Mouse (Mus musculus) CD4-positive, CD25-positive, alpha-beta regulatory T cell, adult 4 months (primary cell): ENCODE results near the gene Hilpda. TPM values are rescaled to one million over a fixed set of nuclear protein-coding genes. Genes with fewer than 3 reads are reported as not detected.

ENCODE experiments used
- ATAC-seq: one replicate; pipeline ENCODE4 v1.8.0; 2017
- polyA plus RNA-seq, 2 experiments: library from polyadenylated mRNA; unstranded; fragments of 100-300 nt; shearing (Covaris generic); gene quantifications; one replicate each; pipeline ENCODE4 v1.2.1; 2017

Hilpda gene
- 10 to 100 TPM; 32.4 to 37.1 TPM for polyA plus RNA-seq

DNA sequence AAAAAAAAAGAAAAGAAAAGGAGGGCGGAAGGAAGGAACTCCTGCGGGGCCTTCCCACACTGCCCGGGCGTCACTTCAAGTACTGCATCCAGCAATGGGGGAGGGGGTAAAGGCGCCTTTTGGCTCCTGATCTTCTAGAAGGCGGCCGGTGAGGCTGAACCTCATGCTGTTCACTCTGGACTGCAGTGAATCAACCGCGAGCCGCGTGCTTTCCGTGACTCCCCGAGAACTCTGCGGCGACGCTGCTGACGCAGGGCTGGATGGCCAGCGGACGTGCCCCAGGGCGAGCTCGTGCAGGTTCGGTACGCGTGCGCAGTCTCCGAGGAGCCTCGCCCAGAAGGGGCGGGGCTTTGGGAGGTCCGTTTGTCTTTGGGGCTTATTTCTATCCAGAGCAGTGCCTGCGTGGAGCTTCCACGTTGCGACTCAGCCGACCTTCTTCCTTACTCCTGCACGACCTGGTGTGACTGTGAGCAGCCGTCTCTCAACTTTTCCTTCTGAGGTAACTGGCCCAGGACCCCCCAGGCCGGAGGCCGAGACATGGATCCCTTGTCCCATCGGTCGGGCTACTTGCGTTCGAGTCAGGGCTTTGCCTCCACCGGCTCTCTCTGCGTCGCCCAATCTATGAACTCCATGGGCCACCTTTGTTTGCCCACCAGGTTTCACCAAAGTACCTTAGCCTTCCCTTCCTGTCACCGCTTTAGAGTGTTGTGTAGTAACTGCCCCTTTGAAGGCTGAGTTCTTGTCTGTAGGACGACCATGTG, at the start of gene Hilpda:
Hilpda (plus strand) TSS at position 177 of the 761 bp plus-strand sequence.
- peak; percentile 89 for ATAC-seq

DNA sequence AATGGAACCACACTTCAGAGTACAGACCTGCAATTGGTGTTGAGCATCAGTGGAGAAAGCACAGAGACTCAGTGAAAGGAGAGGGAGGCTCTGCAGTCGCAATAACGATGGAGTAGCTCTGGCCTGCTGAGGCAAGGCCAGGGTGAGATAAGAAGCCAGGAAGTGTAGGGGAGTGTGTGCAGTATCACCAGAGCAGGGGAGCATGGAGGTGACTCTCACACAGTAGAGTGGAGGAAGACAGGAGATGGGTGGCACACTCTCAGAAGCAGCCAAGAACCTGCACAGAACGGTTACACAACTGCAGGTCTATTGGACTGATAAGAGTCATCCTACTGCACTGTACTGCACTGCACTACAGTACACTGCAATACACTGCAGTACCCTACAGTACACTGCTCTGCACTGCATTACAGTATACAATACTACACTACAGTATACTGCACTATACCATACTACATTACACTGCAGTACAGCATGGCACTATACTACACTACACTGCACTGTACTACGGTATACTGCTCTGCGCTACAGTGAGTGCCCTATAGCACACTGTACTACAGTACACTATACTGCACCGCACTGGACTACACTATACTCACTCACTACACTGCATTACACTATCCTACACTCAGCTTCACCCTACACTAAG, 42.9 kb upstream of the Hilpda start:
- no peak for ATAC-seq

DNA sequence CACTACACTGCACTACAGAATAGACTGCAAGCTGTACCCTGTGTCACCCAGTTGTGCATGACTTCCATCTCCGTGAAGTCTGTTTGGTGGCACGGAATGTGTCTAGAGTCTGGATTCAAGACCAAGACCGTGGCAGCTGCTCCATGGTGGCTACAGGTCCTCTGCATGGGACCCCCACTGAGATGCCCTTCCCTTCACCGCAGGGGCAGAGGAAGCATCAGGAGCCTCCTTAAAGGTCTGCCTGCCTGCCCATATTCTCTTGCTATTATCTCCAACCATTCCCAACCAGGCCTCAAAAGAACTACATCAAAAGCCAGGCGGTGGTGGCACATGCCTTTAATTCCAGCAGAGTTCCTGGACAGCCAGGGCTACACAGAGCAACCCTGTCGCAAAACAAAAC, 41.9 kb upstream of the Hilpda start:
- no peak for ATAC-seq

DNA sequence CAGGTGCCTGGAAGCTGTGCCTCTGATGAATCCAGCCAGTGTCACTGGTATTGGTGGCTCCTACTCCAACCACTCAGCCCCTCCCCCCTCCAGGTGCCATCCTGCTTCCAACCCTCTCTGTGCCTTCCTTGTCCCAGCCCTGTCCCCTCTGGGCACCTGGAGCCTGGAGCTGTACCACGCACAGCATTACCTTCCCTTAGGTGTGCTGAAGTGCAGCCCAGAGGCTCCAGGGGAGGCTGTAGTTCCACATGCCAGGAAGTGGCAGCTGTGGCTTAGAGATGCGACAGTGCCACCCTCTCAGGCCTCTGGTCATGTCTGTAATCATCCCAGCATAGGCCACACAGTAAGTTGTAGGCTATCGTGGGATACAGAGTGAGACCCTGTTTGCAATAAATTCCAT, 40.5 kb upstream of the Hilpda start:
- peak; percentile 48 for ATAC-seq

DNA sequence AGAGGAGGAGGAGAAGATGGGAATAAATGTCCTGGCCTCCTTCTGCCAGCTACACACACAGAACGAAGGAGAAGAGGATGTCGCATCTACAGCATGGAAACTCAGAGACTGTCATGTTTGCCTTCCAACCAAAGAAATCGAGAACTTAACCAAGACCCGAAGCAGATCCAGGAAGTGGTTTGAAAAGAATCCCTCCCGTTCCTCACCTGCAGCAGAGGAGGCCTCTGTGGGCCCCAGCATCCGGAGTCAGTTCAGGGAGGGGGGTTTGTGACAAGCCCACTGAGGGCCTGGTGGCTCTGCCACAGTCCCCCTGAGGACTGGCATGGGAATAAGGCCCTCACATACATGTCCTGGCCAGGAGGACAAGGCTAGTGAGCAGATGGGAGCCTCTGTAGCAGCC, 40.0 kb upstream of the Hilpda start:
- peak; percentile 91 for ATAC-seq

DNA sequence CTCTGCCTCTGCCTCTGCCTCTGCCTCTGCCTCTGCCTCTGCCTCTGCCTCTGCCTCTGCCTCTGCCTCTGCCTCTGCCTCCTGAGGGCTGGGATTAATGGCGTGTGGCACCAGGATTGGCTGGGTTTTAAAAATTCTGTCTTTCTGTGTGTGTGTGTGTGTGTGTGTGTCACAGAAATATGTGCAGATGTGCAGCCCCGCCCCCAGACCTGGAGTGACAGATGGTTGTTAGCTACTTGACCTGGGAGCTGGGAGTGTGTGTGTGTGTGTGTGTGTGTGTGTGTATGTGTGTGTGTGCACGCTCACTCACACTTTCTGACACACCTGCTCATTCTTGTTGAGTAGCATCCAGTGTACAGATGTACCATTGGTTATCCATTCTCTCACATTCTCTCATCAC, 38.6 kb upstream of the Hilpda start:
- no peak for ATAC-seq

DNA sequence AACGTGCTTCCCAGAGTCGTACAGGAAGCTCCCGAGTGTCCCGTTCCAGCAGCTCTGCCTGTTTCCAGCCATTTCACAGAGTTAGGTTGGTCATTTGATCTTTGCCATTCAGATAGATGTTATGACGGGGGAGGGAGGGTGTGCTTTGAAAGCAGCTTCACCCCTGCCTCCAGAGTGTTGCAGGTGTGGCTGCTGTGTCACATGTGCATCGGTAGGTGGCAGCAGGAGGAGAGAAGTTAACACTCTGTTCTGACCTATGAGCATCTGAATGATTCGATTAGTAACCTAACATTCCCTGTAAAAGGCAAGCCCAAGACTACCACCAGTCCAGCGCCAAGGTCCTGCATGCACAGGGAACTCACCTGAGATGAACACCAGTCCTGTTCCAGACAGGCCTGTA, 38.0 kb upstream of the Hilpda start:
- peak; percentile 53 for ATAC-seq

DNA sequence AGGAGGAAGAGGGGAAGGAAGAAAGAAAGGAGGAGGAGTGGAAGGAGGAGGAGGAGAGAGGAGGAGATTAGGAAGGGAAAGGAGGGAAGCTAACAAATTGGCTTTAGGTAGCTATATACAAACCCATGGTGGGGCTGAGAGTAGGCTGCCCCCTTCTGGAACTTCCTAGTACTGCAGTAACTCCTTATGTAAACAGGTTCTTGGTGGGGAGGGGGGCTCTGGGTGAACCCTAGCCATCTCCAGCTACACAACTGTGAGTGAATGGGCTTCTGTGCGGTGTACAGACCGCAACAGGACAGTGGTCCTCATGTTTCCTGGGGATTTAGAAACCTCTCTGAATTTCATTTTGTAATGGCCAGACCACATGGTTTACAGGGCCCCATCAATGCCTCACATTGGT, 31.5 kb upstream of the Hilpda start:
- peak; percentile 75 for ATAC-seq

DNA sequence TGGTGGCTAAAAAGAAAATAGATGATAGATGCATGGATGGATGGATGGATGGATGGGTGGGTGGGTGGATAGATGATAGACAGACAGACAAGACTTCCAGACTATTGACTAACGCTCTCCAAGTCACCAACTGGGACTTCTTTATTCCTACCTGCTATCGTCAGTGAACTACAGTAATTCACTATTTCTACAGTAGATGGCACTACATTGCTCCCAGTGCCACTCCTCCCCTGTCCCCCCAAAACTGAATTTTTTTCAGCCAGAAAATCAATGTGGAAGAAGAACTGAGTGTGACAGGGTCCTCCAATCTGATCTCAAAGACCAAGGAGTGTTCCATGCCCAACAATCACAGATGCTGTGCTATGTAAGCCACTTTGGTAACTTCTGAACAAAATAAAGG, 30.6 kb upstream of the Hilpda start:
- ATAC-seq = peak; percentile 54

DNA sequence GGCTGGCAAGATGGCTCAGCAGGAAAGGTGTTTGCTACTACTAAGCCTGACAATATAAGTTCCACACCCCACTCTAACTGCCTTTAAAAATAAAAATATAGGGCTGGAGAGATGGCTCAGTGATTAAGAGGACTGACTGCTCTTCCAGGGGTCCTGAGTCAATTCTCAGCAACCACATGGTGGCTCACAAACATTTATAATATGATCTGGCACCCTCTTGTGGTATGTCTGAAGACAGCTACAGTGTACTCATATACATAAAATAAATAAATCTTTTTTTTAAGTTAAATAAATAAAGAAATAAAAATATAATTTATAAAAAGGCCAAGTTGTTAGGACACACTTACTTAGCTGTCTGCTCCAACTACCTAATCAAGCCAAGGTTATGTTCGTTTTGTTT, 30.0 kb upstream of the Hilpda start:
- ATAC-seq = no peak

DNA sequence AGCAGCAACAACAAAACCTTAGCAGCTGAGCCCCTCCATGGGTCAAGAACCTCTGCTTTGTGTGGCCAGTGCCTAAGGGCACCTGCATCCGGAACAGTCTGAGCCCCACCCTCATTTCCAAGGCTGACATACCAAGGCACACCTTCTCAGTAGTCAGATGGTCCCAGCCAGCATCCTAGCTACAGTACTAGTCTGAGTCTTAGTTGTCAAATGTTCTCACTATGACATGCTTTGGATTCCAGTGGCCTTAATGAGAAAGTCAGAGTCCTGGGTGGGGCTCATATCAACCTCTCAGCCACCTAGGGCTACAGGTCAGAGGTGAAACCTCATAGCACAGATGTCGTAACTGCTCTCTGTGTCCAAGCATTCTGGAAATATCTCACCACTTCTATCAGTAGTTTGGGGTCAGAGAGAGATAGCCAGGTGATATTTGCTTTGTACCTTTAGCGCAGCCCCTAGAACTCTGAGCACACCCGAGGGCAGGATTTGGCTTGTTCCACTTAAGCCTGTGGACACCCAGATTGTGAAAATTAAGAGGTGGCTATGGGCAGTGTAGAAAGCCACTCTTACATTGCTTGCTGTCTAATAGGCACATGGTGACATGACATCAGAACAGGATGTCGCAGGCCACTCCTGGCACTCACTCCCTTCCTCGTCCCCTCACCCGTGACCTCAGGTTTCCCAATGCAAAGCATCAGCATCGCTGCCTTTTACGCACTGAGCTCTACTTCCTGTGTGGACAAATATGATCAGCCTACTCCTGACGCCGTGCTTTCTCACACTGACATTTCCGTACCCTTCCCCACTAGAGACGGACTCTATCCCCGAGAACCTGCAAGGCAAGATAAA, 26.8 kb upstream of the Hilpda start:
- ATAC-seq = peak; percentile 51

DNA sequence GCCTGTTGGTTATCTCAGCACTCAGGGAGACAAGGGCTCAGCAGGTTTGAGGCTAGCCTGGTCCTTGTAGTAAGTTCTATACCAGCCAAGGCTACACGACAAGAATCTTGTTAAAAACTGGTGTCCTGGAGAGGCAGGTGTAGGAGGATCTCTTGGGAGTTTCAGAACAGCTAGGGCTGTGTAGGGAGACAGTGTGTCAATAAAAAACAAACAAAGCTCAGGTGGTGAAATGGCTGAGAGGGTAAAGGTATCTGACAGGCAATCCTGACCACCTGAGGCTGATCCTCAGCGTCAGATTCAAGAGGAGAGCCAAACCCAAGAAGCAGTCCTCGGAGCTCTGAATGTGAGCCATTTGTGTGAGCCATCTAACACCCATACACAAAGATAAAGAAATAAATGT, 26.1 kb upstream of the Hilpda start:
- ATAC-seq = no peak

DNA sequence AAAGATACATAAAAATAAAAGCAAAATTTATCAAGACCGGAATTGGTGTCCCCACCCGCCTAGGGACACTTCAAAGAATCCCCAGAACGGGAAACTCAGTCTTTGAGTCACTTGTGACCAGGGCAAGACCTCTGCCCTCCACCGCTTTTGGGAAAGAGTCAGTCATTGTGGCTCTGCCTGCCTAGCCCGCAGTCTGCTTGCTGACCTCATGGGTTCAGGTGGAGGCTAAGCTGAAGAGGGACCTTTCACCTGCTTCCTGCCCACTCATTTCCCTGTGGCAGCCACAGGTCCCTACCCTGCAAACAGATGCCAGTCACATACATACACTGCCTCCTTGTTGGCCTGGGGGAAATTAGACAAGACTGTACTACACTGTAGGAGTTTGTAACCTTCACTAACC, 25.7 kb upstream of the Hilpda start:
- peak; percentile 62 for ATAC-seq

DNA sequence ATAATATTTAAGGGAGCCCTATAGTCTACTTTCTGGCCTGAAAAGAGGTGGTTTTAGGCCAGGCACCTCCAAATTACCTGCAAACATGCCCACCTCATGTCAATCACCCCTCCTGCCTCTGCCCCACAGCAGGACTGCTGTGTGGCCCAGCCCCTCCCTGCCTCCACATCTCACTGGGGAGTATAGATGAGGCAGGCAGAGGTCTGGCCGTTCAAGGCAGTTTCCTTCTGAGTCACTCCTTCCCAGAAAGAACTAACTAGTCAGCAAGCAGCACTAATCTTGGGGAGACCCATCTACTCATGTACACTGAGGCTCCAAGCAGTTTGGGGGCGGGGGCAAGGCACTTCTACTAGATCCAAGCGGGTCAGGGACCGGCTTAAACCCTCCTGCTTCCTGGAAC, 25.2 kb upstream of the Hilpda start:
- ATAC-seq = no peak

DNA sequence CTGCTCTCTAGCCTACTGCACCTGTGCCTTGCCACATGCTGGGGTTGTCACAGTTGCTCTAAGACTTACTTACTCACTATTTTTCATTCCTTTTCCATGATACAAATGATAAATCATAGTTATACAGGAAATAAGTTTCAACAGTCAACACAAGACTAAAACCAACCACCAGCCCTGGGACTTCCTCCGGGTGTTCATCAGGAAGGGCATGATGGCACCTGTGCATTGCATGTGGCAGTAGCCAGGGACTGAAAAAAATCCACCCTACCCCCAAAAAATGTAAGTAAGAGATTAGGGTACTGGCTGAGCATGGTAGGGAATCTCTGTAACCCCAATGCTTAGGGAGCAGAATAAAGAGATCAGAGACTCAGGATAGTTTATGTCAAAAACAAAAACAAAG, 12.9 kb upstream of the Hilpda start:
- ATAC-seq = no peak

DNA sequence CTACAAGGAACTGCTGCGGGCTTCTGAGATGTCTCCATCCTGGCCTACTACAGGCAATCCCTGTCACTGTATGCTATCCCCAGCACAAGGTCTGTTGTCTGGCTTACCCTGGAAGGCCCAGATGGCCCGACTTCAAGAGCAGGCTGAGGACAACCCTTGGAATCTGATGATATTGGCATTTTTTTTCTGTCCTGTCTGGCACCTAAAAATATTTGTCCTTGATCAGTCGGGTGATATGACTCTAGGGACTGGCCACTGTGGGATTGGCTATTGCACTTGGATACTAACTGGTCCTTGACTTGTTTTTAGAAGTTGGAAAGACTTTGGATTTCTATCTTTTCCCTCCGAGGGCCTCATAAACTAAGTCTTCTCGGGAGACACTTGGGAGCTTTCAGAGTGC, 10.5 kb upstream of the Hilpda start:
- ATAC-seq = no peak

DNA sequence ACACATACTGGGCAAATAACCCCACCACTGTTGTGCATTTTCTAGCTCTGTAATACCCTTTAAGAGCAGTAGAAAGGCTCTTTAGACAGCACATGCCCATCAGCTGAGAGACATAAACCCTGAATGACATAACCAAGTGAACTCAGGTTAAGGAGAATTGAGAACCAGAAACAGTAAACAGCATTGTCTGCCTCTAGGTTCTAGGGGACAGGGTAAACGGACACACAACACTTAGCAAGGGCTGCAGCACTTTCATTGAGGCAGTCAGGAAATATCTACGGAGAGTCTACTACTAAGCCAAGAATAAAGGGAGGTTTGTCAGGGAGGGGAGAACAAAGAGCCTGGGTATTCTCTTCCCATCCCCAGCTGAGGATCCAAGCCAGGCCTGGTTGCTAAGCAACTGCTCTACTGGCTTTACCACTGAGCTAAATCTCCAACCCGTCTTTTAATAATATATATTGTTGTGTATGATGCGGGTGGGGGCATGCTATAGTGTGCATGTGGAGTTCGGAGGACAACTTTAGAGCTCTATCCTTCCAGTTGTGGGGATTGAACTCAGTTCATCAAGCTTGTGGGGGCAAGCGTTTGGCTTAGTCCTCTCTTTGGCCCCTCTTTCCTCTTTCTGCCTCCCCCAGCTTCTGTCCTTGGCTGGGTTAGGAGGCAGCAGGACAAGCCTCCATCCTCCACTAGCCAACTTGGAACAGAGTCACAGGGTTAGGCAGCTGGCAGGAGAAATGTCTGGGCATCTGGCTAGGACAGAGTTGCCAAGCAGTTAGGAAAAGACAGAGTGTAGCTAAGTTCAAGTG, 8.4 kb upstream of the Hilpda start:
- no peak for ATAC-seq

DNA sequence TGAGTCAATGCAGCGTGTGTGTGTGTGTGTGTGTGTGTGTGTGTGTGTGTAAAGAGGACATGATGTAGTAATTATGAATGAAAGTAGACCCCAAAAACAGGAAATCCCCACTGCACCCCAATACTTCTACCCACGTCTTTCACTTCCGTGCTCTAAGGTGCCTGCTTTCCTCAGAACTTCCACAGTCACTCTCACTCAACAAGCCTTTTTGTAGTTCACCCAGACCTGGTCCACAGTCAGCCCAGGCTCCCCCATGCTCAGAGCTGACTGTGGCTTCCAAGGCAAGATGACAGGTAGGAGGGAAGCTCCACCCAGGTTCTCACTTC, 7.9 kb upstream of the Hilpda start:
- peak; percentile 80 for ATAC-seq

DNA sequence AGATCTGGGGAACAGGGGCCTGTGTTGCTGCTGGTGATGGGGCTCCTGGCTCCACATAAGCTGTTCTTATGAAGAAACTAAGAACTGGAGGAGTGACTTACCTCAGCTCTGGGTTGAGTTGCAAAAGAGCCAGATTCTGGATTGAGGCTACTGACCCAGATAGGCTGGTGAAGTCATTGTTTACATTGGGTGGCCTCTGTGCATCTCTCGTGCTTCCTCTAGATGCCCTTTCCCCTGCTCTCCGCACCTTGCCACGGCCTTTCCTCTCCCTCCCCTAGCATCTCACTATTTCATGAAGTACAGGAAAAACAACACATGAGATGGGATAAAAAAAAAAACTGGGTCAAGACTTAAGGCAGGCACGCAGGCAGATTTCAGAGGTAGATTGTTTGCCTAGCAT, 5.4 kb upstream of the Hilpda start:
- ATAC-seq = no peak

DNA sequence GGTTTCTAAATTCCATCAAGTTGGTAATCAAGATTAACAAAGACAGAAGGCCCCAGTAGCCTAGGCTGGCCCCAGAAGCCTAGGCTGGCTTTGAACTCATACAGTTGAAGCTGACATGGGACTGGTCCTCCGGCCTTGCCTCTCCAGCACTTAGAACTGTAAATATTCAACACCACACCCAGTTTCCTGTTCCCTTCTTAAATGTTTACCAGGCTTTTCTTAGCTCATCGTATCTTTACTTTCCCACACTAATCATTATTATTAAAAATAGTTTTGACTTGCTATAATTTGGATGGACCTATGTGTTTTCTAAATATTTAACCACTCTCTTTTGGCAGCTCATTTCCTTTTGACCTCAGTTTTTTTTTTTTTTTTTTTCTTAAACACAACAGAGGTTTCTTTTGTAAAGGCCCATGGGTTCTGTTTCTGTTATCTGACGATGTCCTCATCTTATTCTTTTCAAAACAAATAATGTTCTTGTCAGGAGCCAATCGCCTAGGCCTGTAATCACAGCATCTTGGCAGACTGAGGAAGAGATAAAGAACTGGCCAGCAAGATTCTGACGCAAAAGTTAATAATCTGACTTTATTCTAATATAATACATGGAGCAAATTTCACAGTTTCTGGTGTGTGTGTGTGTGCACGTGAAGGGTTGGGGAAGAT, 3.2 kb upstream of the Hilpda start:
- no peak for ATAC-seq

DNA sequence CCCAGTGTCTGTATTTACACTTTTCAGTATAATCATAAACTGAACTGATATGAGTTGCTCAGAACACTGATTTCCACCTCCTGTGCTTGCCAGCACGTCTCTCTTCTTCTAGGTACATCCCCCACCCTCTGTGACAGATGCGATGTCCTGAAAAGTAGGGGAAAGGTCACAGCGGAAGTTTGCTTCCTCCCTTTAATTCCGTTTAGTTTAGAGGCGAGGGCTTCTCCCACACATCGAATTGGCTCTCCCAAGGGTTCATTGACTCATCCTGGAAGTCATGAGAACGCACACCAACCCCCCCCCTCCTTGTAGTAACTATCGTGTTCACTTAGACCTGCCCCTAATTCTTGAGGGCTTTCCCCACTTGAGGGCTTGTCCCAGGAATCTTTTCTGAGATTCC, 1.3 kb upstream of the Hilpda start:
- peak; percentile 56 for ATAC-seq

DNA sequence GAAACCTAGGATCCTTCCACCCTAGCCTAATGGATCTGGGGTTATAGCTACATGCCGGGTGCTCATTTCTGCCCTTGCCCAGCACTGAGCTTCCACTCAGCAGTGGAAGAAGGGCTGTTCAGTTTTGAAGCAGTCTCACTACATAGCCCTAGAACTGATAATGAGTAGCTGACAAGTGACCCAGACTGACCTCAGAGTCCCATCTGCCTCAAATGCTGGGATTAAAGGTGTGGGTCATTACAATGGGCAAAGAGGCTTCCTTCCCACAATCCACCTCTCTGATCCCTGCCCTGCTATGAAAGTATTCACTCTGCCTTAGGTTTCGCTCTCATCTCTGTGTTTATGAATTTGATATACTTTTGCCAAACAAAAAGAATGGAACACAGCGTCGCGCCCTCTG, 4.5 kb downstream of the Hilpda start:
- no peak for ATAC-seq
